Mouse (Mus musculus): ENCODE results near the gene Pcsk4.

DNA sequence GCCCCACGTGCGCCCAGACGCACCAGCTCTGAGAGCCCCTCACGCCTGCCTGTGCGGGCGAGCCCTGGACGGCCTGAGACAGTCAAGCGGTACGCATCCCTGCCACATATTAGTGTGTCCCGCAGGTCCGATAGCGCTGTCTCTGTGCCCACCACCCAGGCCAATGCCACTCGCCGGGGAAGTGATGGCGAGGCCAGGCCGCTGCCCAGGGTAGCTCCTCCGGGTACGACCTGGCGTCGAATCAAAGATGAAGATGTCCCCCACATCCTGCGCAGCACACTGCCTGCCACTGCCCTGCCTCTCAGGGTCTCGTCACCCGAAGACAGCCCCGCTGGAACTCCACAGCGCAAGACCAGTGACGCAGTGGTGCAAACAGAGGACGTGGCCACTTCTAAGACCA, 14.0 kb downstream of the Pcsk4 start:
- TF ChIP-seq CTCF (IDR thresholded peaks at IDR 0.05; ENCODE audit: low read depth) = no peak
- no peak for TF ChIP-seq EP300 (optimal IDR thresholded peaks at IDR 0.05)
